Mouse (Mus musculus) limb, embryonic 12.5 days (tissue): ENCODE data around the gene Polr3f. TPM values are rescaled to one million over a fixed set of nuclear protein-coding genes. Genes with fewer than 3 reads are reported as not detected.

Experiments
- ATAC-seq: fragments of 200-750 bp; cut with Nextera tagmentation; 2 replicates; pipeline ENCODE4 v1.8.0; 2017; ENCODE audit warnings: low read depth, moderate TSS enrichment; ENCODE audit not compliant: insufficient number of reproducible peaks, insufficient read depth, low FRiP score, low TSS enrichment
- H3K27ac ChIP-seq: fragments of 300-500 bp; sonication (generic); 2 replicates; pipeline ENCODE4 v1.5.1; 2016; ENCODE audit warnings: mild to moderate bottlenecking, moderate library complexity
- H3K27me3 ChIP-seq: fragments of 300-500 bp; sonication (generic); 2 replicates; pipeline ENCODE4 v1.6.1; 2016; ENCODE audit warnings: mild to moderate bottlenecking, moderate library complexity
- H3K36me3 ChIP-seq: fragments of 300-500 bp; sonication (generic); 2 replicates; pipeline ENCODE4 v1.6.1; 2016; ENCODE audit warnings: mild to moderate bottlenecking, moderate library complexity
- H3K4me1 ChIP-seq: fragments of 300-500 bp; sonication (generic); replicated peaks from 2 replicates; pipeline ENCODE4 v1.6.1; 2016
- H3K4me2 ChIP-seq: fragments of 300-500 bp; sonication (generic); 2 replicates; pipeline ENCODE4 v1.6.1; 2016; ENCODE audit warnings: mild to moderate bottlenecking, moderate library complexity
- H3K4me3 ChIP-seq: fragments of 300-500 bp; sonication (generic); replicated peaks from 2 replicates; pipeline ENCODE4 v1.5.1; 2016; ENCODE audit warnings: mild to moderate bottlenecking
- H3K9ac ChIP-seq: fragments of 300-500 bp; sonication (generic); replicated peaks from 2 replicates; pipeline ENCODE4 v1.6.1; 2016; ENCODE audit warnings: mild to moderate bottlenecking, moderate library complexity
- H3K9me3 ChIP-seq: fragments of 300-500 bp; sonication (generic); 2 replicates; pipeline ENCODE4 v1.6.1; 2016; ENCODE audit warnings: mild to moderate bottlenecking, moderate library complexity
- WGBS: fragments of 180-500 bp; shearing (Covaris S2); methylation state at CpG from one replicate; pipeline ENCODE4 v1.1.7; 2016; 5-methylcytosine and 5-hydroxymethylcytosine counted together
- polyA plus RNA-seq: library from polyadenylated mRNA; unstranded; fragments of >200 nt; fragmentation: Nextera tagmentation; extraction: Ambion mirVana; gene quantifications from 2 replicates; pipeline ENCODE4 v1.2.1, GENCODE M21; 2016

Gene Polr3f
- polyA plus RNA-seq: 35.0 and 36.4 TPM in 2 replicates

GRCm38 (mm10) chr2:144526981-144527820 is at the start of gene Polr3f, which contains the start of gene Dzank1:
Gene Polr3f, plus strand, starts transcription at chr2:144527718.
Gene Dzank1, minus strand, starts transcription at chr2:144527414.
- peaks cover 4% of the 10 kb centered on the region; the same call in 1 of the 2 replicates for H3K27me3 ChIP-seq
- peak; percentile 97 for ATAC-seq
- WGBS: under 1% methylated on average over 56 of the region's 56 CpGs
- peaks cover 10% of the 10 kb centered on the region for H3K4me1 ChIP-seq
- H3K36me3 ChIP-seq: peaks cover 14% of the 10 kb centered on the region
- peak within 1 kb of the TSS; percentile 86 for H3K4me2 ChIP-seq
- no peaks in the 10 kb centered on the region for H3K9me3 ChIP-seq
- peak within 1 kb of the TSS; percentile 96 for H3K4me3 ChIP-seq
- peak within 1 kb of the TSS; percentile 87 for H3K27ac ChIP-seq
- H3K9ac ChIP-seq: peak within 1 kb of the TSS; percentile 91

DNA sequence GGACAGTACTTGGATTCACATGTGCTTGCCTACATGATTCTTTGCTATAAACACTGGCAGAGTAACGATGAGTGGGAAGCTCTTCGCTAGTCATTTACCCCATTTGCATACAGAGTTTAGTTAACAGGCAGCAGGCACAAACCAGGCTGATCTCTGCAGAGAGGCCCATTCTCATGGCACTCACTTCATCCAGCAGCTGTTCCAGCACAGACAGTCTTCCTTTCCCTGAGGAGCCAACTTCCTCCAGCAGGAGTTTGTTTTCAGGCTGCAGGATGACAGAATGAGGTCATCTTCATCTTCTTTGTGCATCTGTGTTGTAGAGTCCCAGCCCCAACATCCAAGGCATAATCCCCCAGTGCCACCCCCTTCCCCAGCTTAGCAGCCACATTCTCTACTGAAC is 48.1 kb upstream of the Polr3f start:
- no peak overlapping the region for H3K4me2 ChIP-seq
- WGBS: 76% methylated on average over 2 of the region's 2 CpGs
- no peaks in the 10 kb centered on the region for H3K4me1 ChIP-seq
- H3K36me3 ChIP-seq: no peaks in the 10 kb centered on the region
- ATAC-seq: no peak
- no peaks in the 10 kb centered on the region; the same call in 1 of the 2 replicates for H3K9me3 ChIP-seq
- H3K4me3 ChIP-seq: no peak overlapping the region
- H3K27me3 ChIP-seq: no peaks in the 10 kb centered on the region
- no peak overlapping the region for H3K9ac ChIP-seq
- no peak overlapping the region for H3K27ac ChIP-seq

DNA sequence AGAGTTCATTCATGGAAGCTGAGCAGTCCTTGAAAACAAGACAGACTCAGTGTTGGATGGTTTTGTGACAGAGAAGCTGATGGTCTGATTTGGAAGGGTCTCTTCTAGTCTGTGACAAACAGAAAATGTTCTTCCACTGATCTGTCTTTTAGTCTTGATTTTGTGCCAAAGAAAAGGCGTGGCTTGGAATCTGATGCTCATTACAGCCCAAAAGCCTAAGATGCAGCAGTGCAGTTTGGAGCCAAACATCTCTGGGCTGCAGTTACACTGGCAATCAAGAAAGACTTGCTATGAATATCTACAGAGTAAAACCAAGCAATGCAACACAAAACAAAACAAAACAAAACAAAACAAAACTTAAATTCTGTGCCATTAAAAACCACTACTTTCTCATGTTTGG is 43.4 kb upstream of the Polr3f start:
- Histone ChIP-seq H3K9me3 (no peaks in the 10 kb centered on the region; the same call in 1 of the 2 replicates), H3K4me1 (peaks cover 7% of the 10 kb centered on the region), H3K27me3 (no peaks in the 10 kb centered on the region), H3K9ac (no peak overlapping the region), H3K4me3 (no peak overlapping the region), H3K36me3 (no peaks in the 10 kb centered on the region), H3K27ac (no peak overlapping the region), H3K4me2 (no peak overlapping the region)
- WGBS: 55% methylated on average over 1 of the region's 1 CpGs
- no peak for ATAC-seq

- Histone ChIP-seq H3K9ac (no peak overlapping the region), H3K4me2 (no peak overlapping the region), H3K27ac (no peak overlapping the region), H3K9me3 (no peaks in the 10 kb centered on the region; the same call in 1 of the 2 replicates), H3K4me3 (no peak overlapping the region), H3K27me3 (no peaks in the 10 kb centered on the region), H3K36me3 (no peaks in the 10 kb centered on the region), H3K4me1 (peaks cover 7% of the 10 kb centered on the region)
- no peak for ATAC-seq
- WGBS: 89% methylated on average over 7 of the region's 7 CpGs
These were observed 42.1 kb upstream of the Polr3f start for GRCm38 (mm10) chr2:144485439-144485838.

DNA sequence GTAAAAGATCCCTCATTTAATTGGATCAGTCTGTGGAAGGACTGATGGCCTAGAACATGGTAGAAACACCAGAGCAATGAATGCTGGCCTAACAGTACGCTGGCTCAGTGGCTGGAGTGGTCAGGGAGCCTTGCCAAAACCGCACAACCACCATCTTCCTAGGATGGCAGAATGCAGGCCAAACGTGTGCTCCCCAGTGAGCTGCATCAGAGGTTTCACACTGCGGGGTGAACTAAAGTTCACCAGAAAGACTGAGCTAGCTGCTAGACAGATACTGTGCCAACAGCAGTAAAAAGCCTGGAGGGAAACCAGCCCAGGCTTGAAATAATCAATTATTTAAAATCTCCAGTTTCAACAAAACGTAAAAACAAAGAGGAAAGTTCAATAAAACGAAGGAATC is 40.0 kb upstream of the Polr3f start:
- no peaks in the 10 kb centered on the region for H3K9me3 ChIP-seq
- 53% methylated on average over 6 of the region's 6 CpGs for WGBS
- no peak overlapping the region for H3K4me3 ChIP-seq
- H3K4me2 ChIP-seq: no peak overlapping the region
- H3K4me1 ChIP-seq: peaks cover 7% of the 10 kb centered on the region
- H3K9ac ChIP-seq: no peak overlapping the region
- H3K36me3 ChIP-seq: no peaks in the 10 kb centered on the region
- H3K27me3 ChIP-seq: no peaks in the 10 kb centered on the region
- 0 out of 2 replicates have a peak, but pooled peaks have one; percentile 53 for ATAC-seq
- H3K27ac ChIP-seq: peak overlapping the region; percentile 59; the same call in 1 of the 2 replicates

DNA sequence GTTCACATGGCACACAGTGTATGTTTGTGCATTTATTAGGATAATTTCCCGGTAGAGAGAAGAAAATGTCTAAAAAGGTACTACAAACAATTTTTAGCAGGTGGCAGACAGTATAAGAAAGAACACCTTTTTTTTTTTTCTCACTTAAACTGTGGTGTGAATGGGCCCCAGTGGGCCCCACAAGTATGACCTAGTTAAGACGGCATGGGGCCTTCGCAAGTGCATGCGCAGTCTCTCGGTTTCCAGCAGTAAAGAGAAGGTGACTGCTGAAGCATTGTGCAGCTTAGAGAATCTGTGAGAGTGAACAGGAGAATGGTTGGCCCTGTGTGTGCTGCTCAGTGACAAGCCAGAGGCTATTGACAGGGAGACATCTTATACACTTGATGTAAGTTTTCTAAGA is 38.2 kb upstream of the Polr3f start:
- Histone ChIP-seq H3K9me3 (no peaks in the 10 kb centered on the region), H3K4me1 (peaks cover 7% of the 10 kb centered on the region), H3K27ac (no peak overlapping the region), H3K4me2 (no peak overlapping the region), H3K4me3 (no peak overlapping the region), H3K27me3 (no peaks in the 10 kb centered on the region), H3K9ac (no peak overlapping the region), H3K36me3 (no peaks in the 10 kb centered on the region)
- ATAC-seq: no peak
- 87% methylated on average over 5 of the region's 5 CpGs for WGBS

GRCm38 (mm10) chr2:144502134-144502533 is 25.4 kb upstream of the Polr3f start:
- Histone ChIP-seq H3K9me3 (no peaks in the 10 kb centered on the region), H3K36me3 (no peaks in the 10 kb centered on the region), H3K4me2 (no peak overlapping the region), H3K27me3 (no peaks in the 10 kb centered on the region), H3K4me3 (no peak overlapping the region), H3K4me1 (no peaks in the 10 kb centered on the region), H3K9ac (no peak overlapping the region), H3K27ac (no peak overlapping the region)
- ATAC-seq: no peak
- WGBS: 90% methylated on average over 6 of the region's 6 CpGs

- 85% methylated on average over 3 of the region's 3 CpGs for WGBS
- Histone ChIP-seq H3K27me3 (no peaks in the 10 kb centered on the region), H3K9me3 (no peaks in the 10 kb centered on the region)
These were observed 12.9 kb upstream of the Polr3f start for GRCm38 (mm10) chr2:144514619-144515018.

GRCm38 (mm10) chr2:144519772-144520171 is 7.7 kb upstream of the Polr3f start:
- WGBS: 83% methylated on average over 3 of the region's 3 CpGs
- H3K4me1 ChIP-seq: no peaks in the 10 kb centered on the region

More at GRCm38 (mm10) chr2:144514619-144515018, 12.9 kb upstream of the Polr3f start:
- Histone ChIP-seq H3K9ac (no peak overlapping the region), H3K4me2 (no peak overlapping the region), H3K4me1 (no peaks in the 10 kb centered on the region), H3K36me3 (no peaks in the 10 kb centered on the region), H3K27ac (no peak overlapping the region), H3K4me3 (no peak overlapping the region)
- ATAC-seq: no peak

DNA sequence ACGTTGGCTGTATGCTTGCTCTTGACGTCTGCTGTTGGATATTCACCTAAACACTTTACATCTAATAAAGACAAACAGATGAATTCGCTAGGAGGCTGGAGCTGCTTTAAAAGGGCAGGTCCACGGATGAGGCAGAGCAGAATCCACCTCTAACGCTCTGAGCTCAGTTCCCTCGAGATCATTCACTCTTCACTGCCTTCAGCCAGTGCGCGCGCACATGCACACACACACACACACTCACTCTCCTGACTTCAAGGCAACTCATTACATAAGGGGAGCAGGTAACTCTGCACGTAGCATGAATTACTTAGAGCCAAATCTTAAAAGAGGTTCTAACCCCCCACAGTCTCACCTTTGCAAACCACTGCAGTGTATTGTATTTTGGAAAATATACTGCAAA is 1.7 kb upstream of the Polr3f start:
- H3K9me3 ChIP-seq: no peaks in the 10 kb centered on the region
- peaks cover 10% of the 10 kb centered on the region for H3K4me1 ChIP-seq
- H3K27me3 ChIP-seq: peaks cover 4% of the 10 kb centered on the region; the same call in 1 of the 2 replicates
- H3K4me3 ChIP-seq: no peak overlapping the region
- H3K27ac ChIP-seq: no peak overlapping the region
- H3K36me3 ChIP-seq: peaks cover 8% of the 10 kb centered on the region; the same call in 1 of the 2 replicates
- WGBS: 60% methylated on average over 10 of the region's 10 CpGs
- no peak overlapping the region for H3K4me2 ChIP-seq
- no peak for ATAC-seq
- H3K9ac ChIP-seq: no peak overlapping the region

More at GRCm38 (mm10) chr2:144519772-144520171, 7.7 kb upstream of the Polr3f start:
- ATAC-seq: no peak
- no peak overlapping the region for H3K4me3 ChIP-seq
- no peaks in the 10 kb centered on the region for H3K36me3 ChIP-seq
- no peaks in the 10 kb centered on the region for H3K9me3 ChIP-seq
- no peak overlapping the region for H3K27ac ChIP-seq
- H3K4me2 ChIP-seq: no peak overlapping the region
- H3K9ac ChIP-seq: no peak overlapping the region
- no peaks in the 10 kb centered on the region for H3K27me3 ChIP-seq

- under 1% methylated on average over 25 of the region's 25 CpGs for WGBS
- Histone ChIP-seq H3K27ac (peak overlapping the region; percentile 87), H3K27me3 (peaks cover 4% of the 10 kb centered on the region; the same call in 1 of the 2 replicates), H3K4me2 (peak overlapping the region; percentile 86), H3K9ac (peak overlapping the region; percentile 91), H3K4me3 (peak overlapping the region; percentile 96), H3K36me3 (peaks cover 17% of the 10 kb centered on the region), H3K4me1 (peaks cover 10% of the 10 kb centered on the region), H3K9me3 (no peaks in the 10 kb centered on the region)
- peak; percentile 57 for ATAC-seq
These were observed 280 bp downstream of the Polr3f start for GRCm38 (mm10) chr2:144527821-144528174.
